Mouse (Mus musculus) liver, embryonic 11.5 days (tissue): ENCODE data around the gene Pex26. TPM values are rescaled to one million over a fixed set of nuclear protein-coding genes. Genes with fewer than 3 reads are reported as not detected.

ENCODE experiments used
- ATAC-seq: fragments of 200-750 bp; cut with Nextera tagmentation; replicated peaks from 2 replicates; pipeline ENCODE4 v1.8.0; 2017; ENCODE audit warnings: moderate number of reproducible peaks, mild to moderate bottlenecking, moderate TSS enrichment, moderate library complexity; ENCODE audit not compliant: low FRiP score
- DNase-seq: peaks from one replicate; pipeline ENCODE4 v3.0.0-alpha.2; 2017; ENCODE audit warnings: low spot score
- H3K27ac ChIP-seq: fragments of 300-500 bp; sonication (generic); 2 replicates; pipeline ENCODE4 v1.5.1; 2014; ENCODE audit warnings: mild to moderate bottlenecking, low read depth, low read length, control low read depth
- H3K27me3 ChIP-seq: fragments of 300-500 bp; sonication (generic); replicated peaks from 2 replicates; pipeline ENCODE4 v1.6.1; 2014; ENCODE audit warnings: low read length, mixed read lengths; ENCODE audit not compliant: control insufficient read depth, insufficient read depth
- H3K36me3 ChIP-seq: fragments of 300-500 bp; sonication (generic); 2 replicates; pipeline ENCODE4 v1.6.1; 2014; ENCODE audit warnings: mild to moderate bottlenecking, low read length, moderate library complexity, mixed read lengths; ENCODE audit not compliant: control insufficient read depth, insufficient read depth
- H3K4me1 ChIP-seq: fragments of 300-500 bp; sonication (generic); replicated peaks from 2 replicates; pipeline ENCODE4 v1.6.1; 2014; ENCODE audit warnings: low read length, mixed read lengths; ENCODE audit not compliant: control insufficient read depth, insufficient read depth
- H3K4me2 ChIP-seq: fragments of 300-500 bp; sonication (generic); 2 replicates; pipeline ENCODE4 v1.6.1; 2014; ENCODE audit warnings: mild to moderate bottlenecking, control low read depth, moderate library complexity
- H3K4me3 ChIP-seq: fragments of 300-500 bp; sonication (generic); 2 replicates; pipeline ENCODE4 v1.5.1; 2014; ENCODE audit warnings: low read depth, low read length, control low read depth
- H3K9ac ChIP-seq: fragments of 300-500 bp; sonication (generic); 2 replicates; pipeline ENCODE4 v1.6.1; 2014; ENCODE audit warnings: low read depth, low read length, control low read depth
- H3K9me3 ChIP-seq: fragments of 300-500 bp; sonication (generic); 2 replicates; pipeline ENCODE4 v1.6.1; 2016; ENCODE audit warnings: low read length, inconsistent platforms, mixed read lengths; ENCODE audit not compliant: control insufficient read depth
- WGBS: fragments of 180-500 bp; shearing (Covaris S2); extraction: QIAGEN DNeasy Blood & Tissue Kit; methylation state at CpG from one replicate; pipeline ENCODE4 v1.1.7; 2014; 5-methylcytosine and 5-hydroxymethylcytosine counted together
- polyA plus RNA-seq: library from polyadenylated mRNA; unstranded; fragments of >200 nt; fragmentation: Nextera tagmentation; extraction: Ambion mirVana; gene quantifications from 2 replicates; pipeline ENCODE4 v1.2.1, GENCODE M21; 2014

Gene Pex26
- polyA plus RNA-seq, 1 experiment from 2014 or later, result 6.0 TPM

DNA sequence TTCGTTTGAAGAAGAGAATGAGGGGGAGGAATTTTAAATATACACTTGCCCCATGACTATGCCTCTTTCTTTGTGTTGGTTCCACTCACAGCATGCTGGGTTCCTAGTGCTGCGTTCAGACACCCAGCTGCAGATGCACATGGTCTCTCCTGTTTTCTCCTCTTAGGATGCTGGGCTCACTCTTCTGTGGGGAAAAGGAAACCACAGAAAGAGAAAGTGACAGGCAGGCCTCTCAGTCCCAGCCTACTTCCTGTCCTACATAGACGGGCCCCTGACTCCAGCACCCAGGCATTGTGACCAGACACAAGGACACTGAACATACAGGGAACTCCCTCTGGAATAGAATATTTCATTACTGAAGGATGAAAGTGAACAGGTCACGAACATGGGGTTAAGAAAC lies 42.6 kb downstream of the Pex26 start:
- Histone ChIP-seq H3K9ac (no peak overlapping the region), H3K4me1 (peaks cover 16% of the 10 kb centered on the region), H3K27me3 (no peaks in the 10 kb centered on the region), H3K4me2 (no peak overlapping the region), H3K27ac (0 out of 2 replicates have a peak overlapping the region, but pooled peaks have one; percentile 50), H3K4me3 (no peak overlapping the region), H3K36me3 (no peaks in the 10 kb centered on the region), H3K9me3 (no peaks in the 10 kb centered on the region)
- 46% methylated on average over 4 of the region's 4 CpGs for WGBS
- ATAC-seq (peak; percentile 41; the same call in 1 of the 2 replicates), DNase-seq (no peak)

DNA sequence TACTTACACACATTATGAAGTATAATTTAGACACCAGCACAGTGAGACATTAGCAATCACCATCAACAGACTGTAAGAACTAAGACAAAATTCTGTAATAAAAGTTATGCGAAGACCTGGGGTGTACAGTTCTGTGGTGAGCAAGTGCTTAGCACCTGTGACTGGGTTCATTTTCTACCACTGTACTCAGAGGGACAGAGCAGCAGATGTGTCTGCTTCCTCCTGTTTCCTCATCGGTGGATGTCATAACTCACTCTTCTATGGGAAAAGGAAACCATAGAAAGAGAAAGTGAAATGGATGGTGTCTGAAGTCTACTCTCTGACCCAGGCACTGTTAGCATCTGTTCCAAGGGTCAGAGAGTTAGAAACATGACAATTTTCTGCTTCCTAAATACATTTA lies 43.3 kb downstream of the Pex26 start:
- no peak overlapping the region for H3K4me2 ChIP-seq
- WGBS, result 65% methylated on average over 2 of the region's 2 CpGs
- no peaks in the 10 kb centered on the region for H3K9me3 ChIP-seq
- DNase-seq, result no peak
- H3K27me3 ChIP-seq, result no peaks in the 10 kb centered on the region
- H3K9ac ChIP-seq, result no peak overlapping the region
- peaks cover 16% of the 10 kb centered on the region for H3K4me1 ChIP-seq
- no peak for ATAC-seq
- H3K4me3 ChIP-seq, result no peak overlapping the region
- no peaks in the 10 kb centered on the region for H3K36me3 ChIP-seq
- no peak overlapping the region for H3K27ac ChIP-seq

DNA sequence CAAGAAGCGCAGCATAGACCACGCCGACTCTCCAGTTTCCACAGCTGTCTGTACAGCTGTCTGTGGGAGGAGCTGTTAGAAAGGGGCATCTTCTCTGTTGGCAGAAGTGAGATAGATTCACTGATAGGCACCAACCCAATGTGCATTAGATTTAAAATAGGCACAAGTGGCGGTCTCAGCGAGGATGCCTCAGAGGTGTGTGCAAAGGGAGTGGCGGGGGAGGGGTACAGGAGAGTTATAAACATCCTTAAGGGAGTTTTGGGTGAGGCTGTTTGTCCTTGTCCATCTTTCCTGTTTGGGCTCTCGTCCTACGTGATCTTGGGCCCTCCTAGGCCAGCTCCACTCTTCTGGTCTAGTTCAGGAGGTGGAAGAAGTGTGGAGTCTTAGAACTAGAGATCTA lies 45.0 kb downstream of the Pex26 start:
- H3K9ac ChIP-seq, result no peak overlapping the region
- ATAC-seq (no peak), DNase-seq (no peak)
- no peak overlapping the region for H3K27ac ChIP-seq
- no peak overlapping the region for H3K4me2 ChIP-seq
- H3K36me3 ChIP-seq, result no peaks in the 10 kb centered on the region
- 66% methylated on average over 8 of the region's 8 CpGs for WGBS
- H3K9me3 ChIP-seq, result no peaks in the 10 kb centered on the region
- H3K4me1 ChIP-seq, result peaks cover 16% of the 10 kb centered on the region
- H3K27me3 ChIP-seq, result no peaks in the 10 kb centered on the region
- H3K4me3 ChIP-seq, result no peak overlapping the region

DNA sequence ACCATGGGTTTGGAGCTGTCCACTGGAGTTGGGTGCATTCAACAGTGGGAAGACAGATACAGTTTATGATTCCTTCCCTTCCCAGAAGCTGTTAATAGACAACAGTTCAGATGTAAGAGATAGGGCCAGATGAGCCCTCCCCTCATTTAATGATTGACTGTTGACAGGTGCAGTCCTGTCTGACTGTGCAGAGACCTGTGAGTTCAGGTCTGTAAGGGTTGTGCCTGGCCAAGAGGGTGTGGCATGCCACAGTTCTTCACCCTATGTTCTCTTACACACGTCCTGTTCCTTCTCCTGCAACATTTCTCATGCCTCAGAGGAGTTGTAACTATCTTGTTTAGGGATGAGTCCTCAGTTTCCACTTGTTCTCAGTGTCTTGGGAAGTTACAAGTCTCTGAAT lies 49.2 kb downstream of the Pex26 start:
- no peaks in the 10 kb centered on the region for H3K4me1 ChIP-seq
- no peak overlapping the region for H3K4me3 ChIP-seq
- no peak overlapping the region for H3K4me2 ChIP-seq
- H3K9ac ChIP-seq, result no peak overlapping the region
- WGBS, result 45% methylated on average over 1 of the region's 1 CpGs
- H3K27ac ChIP-seq, result no peak overlapping the region
- H3K9me3 ChIP-seq, result no peaks in the 10 kb centered on the region
- H3K27me3 ChIP-seq, result no peaks in the 10 kb centered on the region
- no peaks in the 10 kb centered on the region for H3K36me3 ChIP-seq
- DNase-seq, result no peak
- no peak for ATAC-seq

DNA sequence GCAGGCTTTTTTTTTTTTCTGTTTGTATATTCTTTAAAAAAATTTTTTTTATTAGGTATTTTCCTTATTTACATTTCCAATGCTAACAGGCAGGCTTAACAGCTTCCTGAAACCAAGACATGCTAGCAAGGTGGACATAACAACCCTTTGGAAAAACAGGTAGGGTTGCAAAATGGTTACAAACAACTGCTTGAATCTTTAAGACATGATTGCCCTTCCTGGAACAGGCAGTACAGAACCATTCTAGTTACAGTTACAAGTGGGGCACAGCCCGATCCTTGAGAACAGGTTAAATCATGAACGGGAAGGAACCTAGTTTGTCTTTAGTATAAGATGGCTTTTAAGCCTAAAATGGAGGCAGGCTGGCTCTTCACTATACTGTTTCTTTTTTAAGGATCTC lies 52.9 kb downstream of the Pex26 start:
- Histone ChIP-seq H3K36me3 (no peaks in the 10 kb centered on the region), H3K27ac (no peak overlapping the region), H3K4me2 (no peak overlapping the region), H3K9me3 (no peaks in the 10 kb centered on the region), H3K4me1 (0 out of 2 replicates have a peak, but pooled peaks cover 2% of the 10 kb centered on the region), H3K4me3 (no peak overlapping the region), H3K27me3 (no peaks in the 10 kb centered on the region), H3K9ac (no peak overlapping the region)
- WGBS, result 84% methylated on average over 2 of the region's 2 CpGs
- no peak for ATAC-seq
- no peak for DNase-seq

DNA sequence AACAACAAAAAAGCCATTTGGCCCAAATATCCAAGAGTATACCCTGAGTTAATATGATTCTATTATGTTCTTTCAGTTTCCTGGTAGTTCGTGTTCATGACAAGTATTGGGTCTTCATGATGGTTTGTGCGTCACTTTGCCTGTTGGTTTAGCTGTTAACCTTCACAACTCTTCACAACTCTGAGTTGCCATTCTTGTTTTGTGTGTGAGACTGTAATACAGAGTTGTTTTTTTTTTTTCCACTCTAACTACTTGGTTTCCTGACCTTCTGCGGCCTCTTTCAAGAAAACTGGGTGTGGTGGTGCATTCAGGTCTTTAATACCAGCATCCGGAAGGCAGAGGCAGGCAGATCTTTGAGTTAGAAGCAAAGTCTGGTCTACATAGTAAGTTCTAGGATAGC lies 54.7 kb downstream of the Pex26 start:
- WGBS, result 88% methylated on average over 4 of the region's 4 CpGs
- Histone ChIP-seq H3K4me3 (no peak overlapping the region), H3K27ac (no peak overlapping the region), H3K9me3 (no peaks in the 10 kb centered on the region), H3K4me2 (no peak overlapping the region), H3K4me1 (0 out of 2 replicates have a peak, but pooled peaks cover 2% of the 10 kb centered on the region), H3K9ac (no peak overlapping the region), H3K27me3 (no peaks in the 10 kb centered on the region), H3K36me3 (no peaks in the 10 kb centered on the region)
- DNase-seq (no peak), ATAC-seq (no peak)

DNA sequence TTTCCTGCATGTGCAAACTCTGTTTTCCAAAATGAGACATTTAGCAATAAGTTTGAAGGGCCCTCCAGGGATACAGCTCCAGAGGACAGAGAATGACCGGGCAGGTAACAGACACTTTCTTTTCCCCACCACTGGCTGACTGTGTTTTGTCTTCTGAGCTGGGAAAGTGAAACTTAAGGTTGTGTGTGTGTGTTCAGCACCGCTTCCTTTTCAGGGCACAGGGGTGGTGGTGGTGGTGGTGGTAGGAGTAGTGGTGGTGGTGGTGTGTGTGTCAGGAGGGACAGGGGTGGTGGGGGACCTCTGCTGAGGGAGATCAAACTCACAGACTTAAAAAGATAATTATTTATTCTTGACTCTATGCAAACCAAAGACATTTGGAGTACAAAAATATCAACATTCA lies 58.3 kb downstream of the Pex26 start:
- Histone ChIP-seq H3K27ac (no peak overlapping the region), H3K36me3 (no peaks in the 10 kb centered on the region), H3K9me3 (no peaks in the 10 kb centered on the region), H3K4me2 (no peak overlapping the region), H3K4me3 (no peak overlapping the region), H3K27me3 (no peaks in the 10 kb centered on the region; the same call in 1 of the 2 replicates), H3K9ac (no peak overlapping the region), H3K4me1 (peaks cover 9% of the 10 kb centered on the region; the same call in 1 of the 2 replicates)
- 66% methylated on average over 2 of the region's 2 CpGs for WGBS
- DNase-seq (no peak), ATAC-seq (no peak)

DNA sequence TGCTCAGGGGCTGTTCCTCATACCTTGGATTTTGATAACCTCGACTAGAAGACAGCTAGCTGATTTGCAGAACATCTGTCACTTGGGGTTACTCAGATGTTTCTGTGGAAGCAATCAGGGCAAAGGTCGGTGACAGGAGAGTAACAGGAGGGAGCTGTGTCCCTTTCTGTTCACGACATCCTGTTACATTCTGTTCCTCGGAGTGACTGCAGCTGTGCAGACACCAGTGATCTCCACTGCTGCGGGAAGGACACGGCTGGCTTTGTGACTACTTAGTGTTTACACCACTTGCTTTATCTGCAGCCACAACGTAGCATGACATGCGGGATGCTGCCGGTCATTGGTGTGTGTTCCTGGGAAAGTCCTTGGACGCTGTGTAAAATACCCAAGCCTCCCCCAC lies 59.7 kb downstream of the Pex26 start:
- H3K4me2 ChIP-seq, result no peak overlapping the region
- ATAC-seq (no peak), DNase-seq (no peak)
- H3K27ac ChIP-seq, result no peak overlapping the region
- H3K9me3 ChIP-seq, result no peaks in the 10 kb centered on the region
- H3K4me1 ChIP-seq, result peaks cover 9% of the 10 kb centered on the region; the same call in 1 of the 2 replicates
- no peak overlapping the region for H3K4me3 ChIP-seq
- H3K9ac ChIP-seq, result no peak overlapping the region
- H3K27me3 ChIP-seq, result no peaks in the 10 kb centered on the region; the same call in 1 of the 2 replicates
- 36% methylated on average over 10 of the region's 10 CpGs for WGBS
- H3K36me3 ChIP-seq, result no peaks in the 10 kb centered on the region

DNA sequence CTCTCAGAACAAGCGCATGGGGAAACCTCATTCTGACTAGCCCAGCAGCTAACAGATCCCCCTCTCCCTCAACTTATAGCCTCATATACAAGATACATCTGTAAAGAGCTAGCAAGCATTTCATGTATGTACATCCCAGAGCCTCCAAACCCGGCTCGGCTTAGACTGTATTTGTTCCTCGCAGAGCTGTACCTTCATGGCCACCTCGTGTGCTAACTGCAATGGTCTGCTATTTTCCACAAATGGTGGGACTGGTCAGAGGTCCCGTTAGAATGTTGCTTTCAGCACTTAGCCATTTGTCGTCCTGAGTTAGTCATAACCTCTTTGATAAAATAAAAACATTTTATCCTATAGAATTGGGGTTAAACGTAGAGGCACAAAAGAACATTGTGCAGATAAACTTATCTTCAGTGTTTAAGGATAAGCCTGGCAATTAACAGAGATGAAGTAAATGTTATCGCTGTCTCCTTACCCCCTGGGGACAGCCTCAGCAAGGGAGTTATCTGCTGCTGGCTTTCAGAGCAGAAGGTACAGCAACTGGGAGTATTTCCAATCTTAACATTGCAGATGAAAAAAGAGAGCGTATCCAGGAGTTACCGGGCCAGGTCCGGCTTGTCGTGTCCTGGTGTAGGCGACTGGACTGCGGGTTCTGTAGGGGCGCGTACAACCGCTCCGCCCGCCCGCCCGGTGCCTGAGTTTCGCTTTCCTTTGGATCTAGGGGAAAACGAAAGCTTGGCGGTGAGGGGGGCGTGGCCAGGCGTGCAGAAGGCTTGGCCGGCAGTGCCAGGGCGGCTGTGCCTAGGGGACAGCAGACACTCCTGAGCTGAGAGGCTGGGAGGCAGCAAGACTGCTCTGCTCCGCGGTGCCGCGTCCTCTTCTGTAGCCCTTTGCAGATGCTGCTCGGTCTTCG lies 61.9 kb downstream of the Pex26 start, which contains the start of gene Usp18:
Gene Usp18 (plus strand): TSS at position 780 of the 910 bp plus-strand sequence.
- Histone ChIP-seq H3K9me3 (no peaks in the 10 kb centered on the region), H3K27me3 (no peaks in the 10 kb centered on the region; the same call in 1 of the 2 replicates), H3K4me1 (peaks cover 9% of the 10 kb centered on the region; the same call in 1 of the 2 replicates), H3K4me3 (peak within 1 kb of the TSS; percentile 69), H3K9ac (peak within 1 kb of the TSS; percentile 60), H3K36me3 (no peaks in the 10 kb centered on the region), H3K4me2 (peak within 1 kb of the TSS; percentile 64), H3K27ac (peak within 1 kb of the TSS; percentile 40)
- ATAC-seq (peak; percentile 90), DNase-seq (peak; percentile 88)
- WGBS, result 4% methylated on average over 35 of the region's 35 CpGs
